Mouse (Mus musculus) MEL (cell line): Measurements from ENCODE around the gene Zfpl1. TPM values are rescaled to one million over a fixed set of nuclear protein-coding genes. Genes with fewer than 3 reads are reported as not detected.

ENCODE experiments used
- DNase-seq: peaks from one replicate; pipeline ENCODE4 v3.0.0; 2011; ENCODE audit warnings: low read depth, low spot score
- H3K27ac ChIP-seq: 2 replicates; pipeline ENCODE4 v1.5.1; 2012; ENCODE audit warnings: low read depth, mild to moderate bottlenecking, control low read depth, low read length, moderate library complexity; ENCODE audit not compliant: control insufficient read depth
- H3K27me3 ChIP-seq, 2 experiments: fragments of 150-350 bp in 1 of 2; sonication (generic) in 1 of 2; 2 replicates each; pipeline ENCODE4 v1.6.1; 2012; ENCODE audit warnings: low read length in 2 of 2, mild to moderate bottlenecking in 2 of 2, improper control_type of control experiment in 1 of 2, moderate library complexity in 1 of 2; ENCODE audit not compliant: insufficient read depth in 2 of 2, control insufficient read depth in 1 of 2
- H3K36me3 ChIP-seq, 2 experiments: 2 replicates each; pipeline ENCODE4 v1.6.1; 2012 to 2014; ENCODE audit warnings: low read length in 2 of 2, improper control_type of control experiment in 1 of 2, inconsistent platforms in 1 of 2, mild to moderate bottlenecking in 1 of 2; ENCODE audit not compliant: insufficient read depth in 2 of 2, control insufficient read depth in 1 of 2
- H3K4me1 ChIP-seq, 2 experiments: fragments of 150-350 bp in 1 of 2; sonication (generic) in 1 of 2; 2 replicates each; pipeline ENCODE4 v1.6.1; 2012; ENCODE audit warnings: low read length in 2 of 2, improper control_type of control experiment in 1 of 2, mild to moderate bottlenecking in 1 of 2; ENCODE audit not compliant: insufficient read depth in 2 of 2, control insufficient read depth in 1 of 2
- H3K4me3 ChIP-seq, 2 experiments: fragments of 150-350 bp in 1 of 2; sonication (generic) in 1 of 2; 2 replicates each; pipeline ENCODE4 v1.5.1; 2012; ENCODE audit warnings: low read depth in 2 of 2, low read length in 2 of 2, mild to moderate bottlenecking in 2 of 2, moderate library complexity in 2 of 2, control low read depth in 1 of 2, improper control_type of control experiment in 1 of 2; ENCODE audit not compliant: control insufficient read depth in 1 of 2, insufficient read depth in 1 of 2
- H3K79me2 ChIP-seq: 2 replicates; pipeline ENCODE4 v1.6.1; 2012; ENCODE audit warnings: mild to moderate bottlenecking, low read length, moderate library complexity; ENCODE audit not compliant: control insufficient read depth, poor library complexity, insufficient read depth
- H3K9ac ChIP-seq: 2 replicates; pipeline ENCODE4 v1.6.1; 2012; ENCODE audit warnings: low read depth, mild to moderate bottlenecking, control low read depth, low read length, moderate library complexity; ENCODE audit not compliant: control insufficient read depth, poor library complexity, severe bottlenecking
- H3K9me3 ChIP-seq: fragments of 150-350 bp; sonication (generic); replicated peaks from 2 replicates; pipeline ENCODE4 v1.6.1; 2012; ENCODE audit warnings: mild to moderate bottlenecking, low read length, improper control_type of control experiment, moderate library complexity; ENCODE audit not compliant: insufficient read depth
- BHLHE40 ChIP-seq: IDR thresholded peaks from 2 replicates; pipeline ENCODE4 v1.6.1; 2012; ENCODE audit warnings: low read depth, mild to moderate bottlenecking, inconsistent platforms, low read length, improper control_type of control experiment, borderline replicate concordance
- CHD1 ChIP-seq: IDR thresholded peaks from 2 replicates; pipeline ENCODE4 v1.6.1; 2012; ENCODE audit warnings: low read depth, mild to moderate bottlenecking, inconsistent platforms, low read length, improper control_type of control experiment
- CHD2 ChIP-seq: IDR thresholded peaks from 2 replicates; pipeline ENCODE4 v1.6.1; 2011; ENCODE audit warnings: low read length, improper control_type of control experiment
- CTCF ChIP-seq, 3 experiments: IDR thresholded peaks in 2 of 3; conservative IDR thresholded peaks in 1 of 3; 2 replicates each; pipeline ENCODE4 v1.5.1; 2011 to 2012; ENCODE audit warnings: low read length in 3 of 3, low read depth in 2 of 3, mild to moderate bottlenecking in 2 of 3, improper control_type of control experiment in 1 of 3, inconsistent platforms in 1 of 3, mixed read lengths in 1 of 3, moderate library complexity in 1 of 3; ENCODE audit not compliant: control insufficient read depth in 1 of 3, insufficient read depth in 1 of 3, poor library complexity in 1 of 3, severe bottlenecking in 1 of 3
- EP300 ChIP-seq, 2 experiments: IDR thresholded peaks; 2 replicates each; pipeline ENCODE4 v1.6.1; 2011; ENCODE audit warnings: improper control_type of control experiment in 2 of 2, low read length in 2 of 2, low read depth in 1 of 2, mild to moderate bottlenecking in 1 of 2
- ETS1 ChIP-seq: IDR thresholded peaks from 2 replicates; pipeline ENCODE4 v1.6.1; 2012; ENCODE audit warnings: low read depth, mild to moderate bottlenecking, inconsistent platforms, low read length, improper control_type of control experiment, moderate library complexity
- JUND ChIP-seq: IDR thresholded peaks from 2 replicates; pipeline ENCODE4 v1.6.1; 2011; ENCODE audit warnings: low read depth, mild to moderate bottlenecking, improper control_type of control experiment, low read length
- KAT2A ChIP-seq: conservative IDR thresholded peaks from 2 replicates; pipeline ENCODE4 v1.6.1; 2012; ENCODE audit warnings: low read depth, low read length, improper control_type of control experiment, inconsistent platforms
- MAZ ChIP-seq: IDR thresholded peaks from 2 replicates; pipeline ENCODE4 v1.6.1; 2012; ENCODE audit warnings: low read depth, mild to moderate bottlenecking, inconsistent platforms, low read length, improper control_type of control experiment
- MEF2A ChIP-seq: IDR thresholded peaks from 2 replicates; pipeline ENCODE4 v1.6.1; 2014; ENCODE audit warnings: low read depth, mild to moderate bottlenecking, inconsistent platforms, low read length, improper control_type of control experiment; ENCODE audit not compliant: poor library complexity, insufficient replicate concordance, severe bottlenecking; ENCODE audit errors: extremely low read depth
- MXI1 ChIP-seq: IDR thresholded peaks from 2 replicates; pipeline ENCODE4 v1.6.1; 2011; ENCODE audit warnings: mild to moderate bottlenecking, low read depth, low read length, improper control_type of control experiment
- MYC ChIP-seq: IDR thresholded peaks from 2 replicates; pipeline ENCODE4 v1.6.1; 2011; ENCODE audit warnings: low read depth, mild to moderate bottlenecking, low read length, improper control_type of control experiment, moderate library complexity
- POLR2A ChIP-seq, 2 experiments: IDR thresholded peaks; 2 replicates each; pipeline ENCODE4 v1.6.1; 2011 to 2012; ENCODE audit warnings: low read length in 2 of 2, mild to moderate bottlenecking in 2 of 2, control low read depth in 1 of 2, improper control_type of control experiment in 1 of 2, low read depth in 1 of 2, moderate library complexity in 1 of 2; ENCODE audit not compliant: control insufficient read depth in 1 of 2, insufficient read depth in 1 of 2, poor library complexity in 1 of 2
- POLR2AphosphoS5 ChIP-seq: IDR thresholded peaks from 2 replicates; pipeline ENCODE4 v1.6.1; 2012; ENCODE audit warnings: low read depth, borderline replicate concordance, mild to moderate bottlenecking, inconsistent platforms, low read length, moderate library complexity, mixed read lengths
- RCOR1 ChIP-seq: IDR thresholded peaks from 2 replicates; pipeline ENCODE4 v1.6.1; 2012; ENCODE audit warnings: low read depth, mild to moderate bottlenecking, inconsistent platforms, low read length, improper control_type of control experiment
- TBP ChIP-seq: IDR thresholded peaks from 2 replicates; pipeline ENCODE4 v1.8.0; 2011; ENCODE audit warnings: low read depth, low read length, improper control_type of control experiment
- TCF12 ChIP-seq: IDR thresholded peaks from 2 replicates; pipeline ENCODE4 v1.6.1; 2014; ENCODE audit warnings: low read depth, mild to moderate bottlenecking, inconsistent platforms, low read length, improper control_type of control experiment, moderate library complexity
- ZKSCAN1 ChIP-seq: IDR thresholded peaks from 2 replicates; pipeline ENCODE4 v1.6.1; 2012; ENCODE audit warnings: low read depth, mild to moderate bottlenecking, inconsistent platforms, low read length, improper control_type of control experiment, moderate library complexity
- polyA plus RNA-seq, 2 experiments: library from polyadenylated mRNA; stranded (reverse) in 1 of 2; unstranded in 1 of 2; fragments of >175 nt in 1 of 2; fragments of >200 nt in 1 of 2; gene quantifications; 2 replicates each; pipeline versions ENCODE4 v1.2.1 to v1.2.4; 2012; ENCODE audit warnings: low replicate concordance in 2 of 2, low read depth in 1 of 2; ENCODE audit not compliant: insufficient read length in 2 of 2, insufficient read depth in 1 of 2, missing spikeins in 1 of 2
- total RNA-seq: library from RNA; depleted of rRNA; stranded (reverse); fragments of 300-350 nt; gene quantifications from 2 replicates; pipeline ENCODE4 v1.2.3, GENCODE M21; 2012

Zfpl1 gene
- total and polyA plus RNA-seq, 3 experiments, result 40.1 to 56.4 TPM; not detected in 1

- TF ChIP-seq TBP (0 out of 2 replicates have a peak, but pooled peaks have one; percentile 20), RCOR1 (no peak), JUND (no peak), BHLHE40 (no peak), POLR2AphosphoS5 (no peak), ZKSCAN1 (peak; percentile 33; the same call in 1 of the 2 replicates), KAT2A (no peak), MXI1 (no peak), MYC (no peak), MEF2A (no peak), POLR2A (IDR thresholded peaks at IDR 0.05; ENCODE audit: control insufficient read depth in 1 of 2, insufficient read depth in 1 of 2, low read depth in 1 of 2, low read length in 2 of 2, poor library complexity in 1 of 2) (no peak), TCF12 (no peak), CHD2 (peak; percentile 41; the same call in 1 of the 2 replicates), CTCF (IDR thresholded peaks at IDR 0.05 in 2 of 3, conservative IDR thresholded peaks at IDR 0.05 in 1 of 3; ENCODE audit: control insufficient read depth in 1 of 3, insufficient read depth in 1 of 3, low read depth in 2 of 3, low read length in 3 of 3, poor library complexity in 1 of 3, severe bottlenecking in 1 of 3) (no peak)
Measured at GRCm38 (mm10) chr19:6085417-6085879, 692 bp upstream of the Zfpl1 start (continued).

DNA sequence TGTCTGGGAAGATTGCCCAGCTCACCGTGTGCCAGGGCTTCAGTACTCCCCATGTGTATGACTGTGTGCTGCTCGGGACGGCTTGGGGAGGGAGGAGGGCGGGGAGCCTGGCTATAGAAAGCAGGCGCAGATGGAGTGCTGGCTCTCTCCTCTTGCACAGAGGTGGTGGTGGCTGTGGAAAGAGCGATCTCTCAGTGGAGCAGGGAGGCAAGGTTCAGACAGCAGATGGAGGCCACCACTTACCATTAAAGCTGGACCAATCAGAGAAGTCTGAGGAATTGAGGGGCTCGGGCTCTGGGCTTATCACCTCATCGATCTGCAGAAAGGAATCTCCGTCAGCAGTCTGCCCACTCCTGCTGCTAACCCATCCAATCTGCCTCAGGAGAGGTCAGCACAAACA, 2.6 kb downstream of the Zfpl1 start, which contains the start of gene Gm28374:
Gene Gm28374, minus strand, starts transcription at position 101 of the 400 bp plus-strand sequence.
- DNase-seq, result no peak
- Histone ChIP-seq H3K27ac (no peak within 1 kb of the TSS), H3K36me3 (peaks cover 0 to 9% of the 10 kb centered on the region in 2 experiments), H3K4me3 (no peak within 1 kb of the TSS), H3K79me2 (peaks cover 22% of the 10 kb centered on the region), H3K27me3 (no peaks in the 10 kb centered on the region), H3K9me3 (no peaks in the 10 kb centered on the region), H3K4me1 (peaks cover 0 to 5% of the 10 kb centered on the region in 2 experiments; a peak in 2 of 4 replicates), H3K9ac (no peak within 1 kb of the TSS)
- TF ChIP-seq TBP (no peak), MYC (no peak), POLR2AphosphoS5 (no peak), CHD1 (no peak), MAZ (no peak), RCOR1 (no peak), EP300 (IDR thresholded peaks at IDR 0.05; ENCODE audit: low read depth in 1 of 2, low read length in 2 of 2) (no peak), ETS1 (no peak)
